Mouse (Mus musculus): Measurements from ENCODE around the gene Elf2.

DNA sequence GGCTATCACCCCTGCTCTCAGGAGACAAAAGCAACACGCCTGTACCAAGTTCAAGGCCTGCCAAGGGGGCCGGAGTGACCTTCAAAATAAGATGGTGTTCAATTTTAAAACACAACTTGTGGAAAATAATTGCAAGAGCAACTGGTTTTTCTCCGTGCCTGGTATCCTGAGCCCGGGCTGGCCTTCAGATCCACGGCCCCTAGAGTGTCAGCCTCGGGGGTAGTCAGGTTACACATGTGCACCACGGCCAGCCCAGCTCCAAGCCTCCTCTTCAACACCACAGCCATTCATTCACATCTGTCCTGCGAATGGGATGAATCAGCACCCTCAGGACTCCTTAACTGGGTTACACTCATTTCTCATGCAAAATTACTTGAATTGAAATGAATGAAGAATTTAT lies 34.5 kb downstream of the Elf2 start:
- no peak for TF ChIP-seq CTCF (conservative IDR thresholded peaks at IDR 0.05; ENCODE audit: low read length)
- TF ChIP-seq NANOG (IDR thresholded peaks at IDR 0.05; ENCODE audit: borderline replicate concordance, low read length), result no peak

Measured in E14TG2a.4 (cell line).